Mouse (Mus musculus) cerebellum, postnatal 4 days (tissue): ENCODE measurements around the gene Tigar.
A peak's percentile ranks its signal among the peaks of the same experiment; 100 is the strongest.

Experiments used
- DNase-seq, 2 experiments: peaks; one replicate each; pipeline ENCODE4 v3.0.0; 2022; ENCODE audit warnings: low spot score in 2 of 2, mixed read lengths in 1 of 2

Gene Tigar

GRCm38 (mm10) chr6:127081820-127082219, 27.5 kb downstream of the Tigar start:
- no peak for DNase-seq

- DNase-seq, result peak; percentile 51 to 74
Observed at GRCm38 (mm10) chr6:127079867-127080731, 29.3 kb downstream of the Tigar start.

GRCm38 (mm10) chr6:127072817-127073216, 36.5 kb downstream of the Tigar start, which contains the start of gene Fgf23:
Gene Fgf23 (plus strand): TSS chr6:127072902.
- no peak for DNase-seq

GRCm38 (mm10) chr6:127064815-127065214, 44.5 kb downstream of the Tigar start:
- DNase-seq, result no peak

GRCm38 (mm10) chr6:127063915-127064314, 45.4 kb downstream of the Tigar start:
- no peak for DNase-seq

- DNase-seq, result no peak
Observed at GRCm38 (mm10) chr6:127059975-127060374, 49.4 kb downstream of the Tigar start.

GRCm38 (mm10) chr6:127056990-127057588, 52.3 kb downstream of the Tigar start:
- no peak for DNase-seq

- no peak for DNase-seq
Observed at GRCm38 (mm10) chr6:127050847-127051246, 58.5 kb downstream of the Tigar start.

- DNase-seq, result peak in 1 of 2 experiments; percentile 38
Observed at GRCm38 (mm10) chr6:127044909-127045308, 64.4 kb downstream of the Tigar start.
